Mouse (Mus musculus): ENCODE measurements around the gene Abraxas2. TPM values are rescaled to one million over a fixed set of nuclear protein-coding genes. Genes with fewer than 3 reads are reported as not detected.

Gene Abraxas2
- 10 to 100 TPM; 28.8 to 34.7 TPM for total RNA-seq (2023)

GRCm38 (mm10) chr7:132859042-132859958, at the start of gene Abraxas2:
TSS of gene Abraxas2 (plus strand) at chr7:132859225.

GRCm38 (mm10) chr7:132813416-132814088, 45.5 kb upstream of the Abraxas2 start, which contains the start of gene Fam53b:
TSS of gene Fam53b (minus strand) at chr7:132813886.

GRCm38 (mm10) chr7:132852173-132852844, 6.7 kb upstream of the Abraxas2 start, which contains the start of gene Eef1akmt2:
TSS of gene Eef1akmt2 (minus strand) at chr7:132852673.

GRCm38 (mm10) chr7:132930850-132931559, 72.0 kb downstream of the Abraxas2 start, which contains the start of gene Zranb1:
TSS of gene Zranb1 (plus strand) at chr7:132931142.

Other genes starting within 250 kb of the Abraxas2 start
- gene Lhpp, start 248.6 kb upstream of the Abraxas2 start, total RNA-seq (2023), result 1 to 10 TPM; 2.1 to 2.8 TPM
- gene Fam53b, start 45.3 kb upstream of the Abraxas2 start, total RNA-seq (2023), result 100 to 1,000 TPM; 119 to 128 TPM
- gene Eef1akmt2, start 6.6 kb upstream of the Abraxas2 start, total RNA-seq (2023), result 10 to 100 TPM; 28.9 to 33.9 TPM
- 10 to 100 TPM; 34.9 to 36.6 TPM for gene Zranb1, start 71.9 kb downstream of the Abraxas2 start, total RNA-seq (2023)

Measured in T-cell, adult 66 days (primary cell).